Mouse (Mus musculus) adrenal gland, postnatal 10 days (tissue): ENCODE results near the gene Cntn5. TPM values are rescaled to one million over a fixed set of nuclear protein-coding genes. Genes with fewer than 3 reads are reported as not detected.
A peak's percentile ranks its signal among the peaks of the same experiment; 100 is the strongest.
"Not testable (repeated sequence)": the region's sequence is repeated elsewhere in the genome, so short reads cannot be mapped to it uniquely, and the experiment has no call there.

Source experiments
- DNase-seq: peaks from one replicate; pipeline ENCODE4 v3.0.0; 2021; ENCODE audit warnings: mixed read lengths
- total RNA-seq, 2 experiments: library from RNA; stranded (reverse); gene quantifications; 2 replicates each; pipeline ENCODE4 v1.2.3; 2021

The Cntn5 gene
- total RNA-seq, 2 experiments from 2014 or later = 0.63 to 1.2 TPM

DNA sequence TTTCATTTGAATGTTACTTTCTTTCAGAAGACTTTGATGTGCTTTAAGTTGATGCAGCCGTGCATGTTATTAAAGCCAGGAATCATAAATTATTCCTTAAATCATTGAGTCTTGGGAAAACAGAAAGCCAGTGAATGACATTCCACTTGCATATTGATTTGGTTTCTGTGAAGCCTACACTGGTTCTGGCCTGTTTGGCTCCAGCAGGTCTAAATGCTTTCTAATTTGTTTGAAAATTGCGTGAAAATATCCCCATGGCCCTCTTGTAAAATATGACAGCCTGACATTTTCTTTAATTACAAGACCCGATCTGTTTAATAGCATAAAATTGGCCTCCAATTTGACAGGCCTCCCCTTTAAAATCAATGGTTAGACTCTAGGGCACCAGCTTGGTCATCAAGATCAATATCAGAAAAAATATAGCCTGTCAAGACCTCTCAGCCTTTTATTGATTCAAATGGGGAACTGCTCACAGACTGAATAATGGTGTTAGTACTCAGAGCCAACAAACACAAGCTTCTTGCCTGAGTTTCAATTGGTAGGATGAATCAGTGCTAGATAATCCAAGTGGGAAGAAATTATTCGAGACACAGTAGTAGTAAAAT, 247.3 kb downstream of the Cntn5 start:
- DNase-seq = no peak

DNA sequence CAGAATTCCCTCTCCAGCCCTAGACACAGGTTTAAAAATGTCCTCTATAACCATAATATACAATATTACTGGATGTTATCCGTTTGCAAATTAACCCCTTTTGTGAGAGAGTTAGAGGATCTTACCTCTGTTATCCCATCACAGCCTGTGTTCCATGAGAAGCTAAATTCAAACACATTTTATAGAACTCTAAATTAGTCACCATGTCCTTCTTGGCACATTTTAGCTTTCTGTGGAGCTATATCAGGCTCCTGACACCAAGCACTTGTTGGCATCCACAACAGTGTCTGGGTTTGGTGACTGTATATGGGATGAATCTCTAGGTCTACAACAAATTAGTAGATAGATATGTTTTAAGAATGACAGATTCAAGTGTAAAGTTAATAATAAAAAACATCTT, 253.9 kb downstream of the Cntn5 start:
- DNase-seq = no peak

DNA sequence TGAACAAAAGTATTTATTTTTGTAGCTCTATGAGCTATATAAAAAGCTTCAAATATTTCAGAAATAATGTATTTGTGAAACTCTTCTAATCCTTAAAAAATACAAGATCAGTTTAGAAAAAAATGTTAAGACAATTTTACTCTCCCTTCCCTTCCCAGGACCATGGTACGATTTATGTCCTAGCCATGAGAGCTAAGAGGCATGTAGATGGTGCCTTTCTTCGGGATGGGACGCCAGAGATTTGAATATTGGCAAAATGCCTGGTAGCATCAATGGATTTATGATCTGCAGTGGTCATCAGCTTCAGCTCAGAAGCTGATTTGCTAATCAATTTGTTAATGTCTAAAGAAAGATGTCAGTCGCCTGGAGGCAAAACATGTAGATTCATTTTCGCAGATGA, 258.6 kb downstream of the Cntn5 start:
- no peak for DNase-seq

DNA sequence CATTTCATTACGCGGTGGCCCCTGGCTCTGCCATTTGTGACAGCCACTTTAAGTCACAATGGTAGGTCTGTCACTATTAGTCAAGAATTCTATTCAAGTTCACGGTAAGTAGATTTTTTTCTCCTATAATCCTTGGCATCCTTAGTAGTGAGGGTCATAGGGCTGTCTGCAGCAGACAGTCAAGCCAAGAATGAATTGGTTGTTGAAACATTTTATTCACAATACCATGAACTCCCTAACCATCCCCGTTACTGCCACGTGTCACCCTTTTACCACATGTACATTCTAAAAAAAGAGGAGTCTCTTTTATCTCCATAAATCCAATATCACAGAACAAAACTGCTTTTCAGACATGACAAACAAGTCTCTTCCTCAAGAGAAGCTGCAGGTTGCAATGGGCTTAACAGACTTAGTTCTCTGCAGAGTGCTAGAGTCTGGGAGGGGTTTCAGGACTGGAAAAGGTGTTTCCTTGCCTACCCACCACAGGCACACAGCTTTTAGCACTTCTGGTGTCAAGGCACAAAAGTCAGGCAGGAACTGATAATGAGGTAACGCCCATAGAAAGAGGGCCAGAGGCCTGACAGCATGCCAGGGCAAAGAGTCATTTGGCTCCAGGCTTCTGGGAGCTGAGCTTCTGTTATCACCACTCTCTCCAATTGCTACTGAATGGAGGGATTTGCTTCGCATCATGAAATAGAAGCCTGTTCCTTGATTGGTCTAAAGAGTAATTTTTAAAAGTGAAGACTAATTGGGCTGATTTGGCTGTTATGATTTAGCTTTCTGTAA, 259.3 kb downstream of the Cntn5 start:
- DNase-seq = peak; percentile 18

DNA sequence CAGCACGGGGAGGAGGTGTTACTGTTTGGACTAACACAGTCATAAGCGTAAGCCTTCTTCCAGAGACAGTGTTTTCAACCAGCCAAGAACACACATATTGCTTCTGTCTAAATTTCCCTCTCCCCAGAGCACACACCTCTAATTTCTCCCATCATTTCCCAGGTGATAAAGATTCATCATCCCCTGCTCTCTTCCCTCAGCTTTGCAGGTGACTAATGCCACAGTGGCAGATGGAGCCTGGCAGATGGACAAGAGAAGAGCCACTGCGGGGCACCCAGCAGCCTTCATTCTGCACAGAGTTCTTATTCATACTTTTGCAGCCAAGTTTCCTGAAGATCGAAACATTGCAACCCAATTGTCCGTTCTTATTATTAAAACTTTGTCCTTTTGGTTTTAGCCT, 286.5 kb downstream of the Cntn5 start:
- no peak for DNase-seq

- DNase-seq = no peak
Observed at GRCm38 (mm10) chr9:10575346-10576241, 329.0 kb downstream of the Cntn5 start.

DNA sequence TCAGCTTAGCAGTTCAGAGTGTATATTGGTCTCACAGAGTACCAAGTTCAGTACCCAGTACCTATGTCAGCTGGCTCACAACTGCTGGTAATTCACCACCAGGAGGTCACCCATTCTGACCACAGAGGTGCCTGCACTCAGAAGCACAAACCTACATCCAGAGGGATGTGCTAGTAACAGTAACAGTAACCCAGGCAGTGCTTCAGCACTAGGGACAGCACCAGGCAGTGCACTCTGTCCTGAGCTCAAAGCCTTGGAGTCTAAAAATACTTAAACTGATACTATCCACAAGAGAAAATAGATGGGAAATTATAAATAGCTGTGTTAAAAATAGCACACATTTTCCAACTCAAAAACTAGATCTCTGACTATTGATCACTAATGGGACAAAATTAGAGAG, 334.7 kb downstream of the Cntn5 start:
- peak; percentile 6 for DNase-seq

- not testable (repeated sequence) for DNase-seq
Observed at GRCm38 (mm10) chr9:10540877-10541276, 363.7 kb downstream of the Cntn5 start.

DNA sequence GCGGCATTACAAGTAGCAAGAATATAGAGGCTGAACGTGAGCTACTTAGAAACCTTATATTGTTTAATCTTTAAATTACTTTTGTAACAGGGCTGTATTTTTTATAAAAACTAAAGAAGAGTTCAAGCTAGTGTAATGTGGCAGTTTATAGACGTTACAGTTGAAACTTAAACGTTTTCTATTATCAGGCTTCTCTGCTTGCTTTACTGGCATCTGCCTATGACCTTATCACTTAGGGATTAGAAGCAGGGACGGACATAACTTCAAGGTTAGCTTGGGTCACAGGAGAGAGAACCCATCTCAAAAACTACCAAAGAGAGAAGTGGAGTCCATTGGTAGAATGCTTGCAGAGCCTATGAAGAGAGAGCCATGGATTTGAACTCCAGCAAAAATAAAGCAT, 372.3 kb downstream of the Cntn5 start:
- no peak for DNase-seq

- no peak for DNase-seq
Observed at GRCm38 (mm10) chr9:10531087-10531486, 373.5 kb downstream of the Cntn5 start.

GRCm38 (mm10) chr9:10529528-10529927, 375.0 kb downstream of the Cntn5 start:
- no peak for DNase-seq

DNA sequence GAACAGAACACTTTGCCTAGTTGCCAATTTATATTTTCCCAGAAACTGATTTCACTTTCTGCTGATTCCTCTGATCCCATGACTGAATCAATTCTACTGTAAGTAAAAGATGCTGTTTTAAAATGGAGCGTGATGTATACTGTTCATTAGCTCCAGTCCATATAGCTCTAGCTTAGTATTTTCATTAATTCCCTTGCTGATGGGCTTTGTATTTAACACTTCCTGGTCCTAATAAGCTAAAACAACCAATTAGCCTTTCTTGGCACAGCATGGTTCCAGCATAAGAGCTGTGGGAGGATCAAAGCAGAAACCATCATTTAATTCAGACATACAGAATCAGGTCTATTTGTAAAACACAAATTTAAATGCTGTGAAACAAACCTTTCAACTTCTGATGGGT, 375.5 kb downstream of the Cntn5 start:
- no peak for DNase-seq

DNA sequence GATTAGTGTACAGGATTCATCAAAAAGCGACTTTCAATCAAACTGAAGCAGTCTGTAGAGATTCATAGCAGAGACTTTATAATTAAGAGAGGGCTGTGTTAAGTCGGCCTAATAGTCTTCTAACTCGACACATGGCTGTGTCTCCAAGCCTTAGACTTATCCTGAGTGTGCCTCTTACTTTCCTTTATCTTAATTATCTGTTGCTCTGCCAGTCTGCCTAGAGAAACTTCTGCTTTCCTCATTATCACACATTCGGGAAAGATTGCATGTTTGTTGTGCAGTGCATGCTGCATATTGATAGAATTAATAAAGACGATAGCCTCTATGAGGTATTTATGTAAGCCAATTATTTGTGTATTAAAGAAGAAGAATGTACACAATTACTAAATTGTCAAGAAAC, 375.9 kb downstream of the Cntn5 start:
- no peak for DNase-seq

DNA sequence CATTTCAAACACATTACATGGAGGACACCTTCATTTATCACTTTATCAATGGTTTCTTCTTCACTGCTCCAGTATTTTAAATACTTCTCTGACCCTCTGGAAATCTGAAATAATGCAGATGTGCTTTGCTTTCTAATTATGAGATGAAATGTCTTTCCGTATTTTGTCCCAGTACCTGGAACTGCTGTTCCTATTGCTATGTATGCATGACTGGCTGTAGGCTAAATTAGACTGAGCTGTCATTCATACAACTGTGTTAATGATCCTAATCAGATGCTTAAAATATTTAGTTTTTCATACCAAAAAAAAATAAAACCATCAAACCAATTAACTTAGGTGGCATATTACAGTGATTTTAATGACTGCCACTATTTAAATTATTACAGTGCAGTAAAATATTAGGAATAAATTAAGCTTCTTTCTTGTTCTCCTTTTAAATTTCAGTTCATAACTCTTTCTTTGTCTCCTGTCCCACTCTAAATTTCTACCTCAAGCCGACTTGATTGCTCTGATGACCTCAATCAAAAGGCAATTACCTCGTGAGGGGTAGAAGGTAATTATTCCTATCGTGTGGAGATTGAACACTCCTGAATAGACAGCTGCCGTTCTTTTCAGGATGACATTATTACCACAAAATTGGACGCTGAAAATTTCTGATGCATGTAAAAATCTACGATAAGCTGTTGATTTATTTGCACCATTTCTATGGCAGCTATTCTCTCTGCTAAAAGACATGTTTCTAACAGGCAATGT, 378.5 kb downstream of the Cntn5 start:
- no peak for DNase-seq

GRCm38 (mm10) chr9:10522604-10523003, 382.0 kb downstream of the Cntn5 start:
- DNase-seq = no peak

- no peak for DNase-seq
Observed at GRCm38 (mm10) chr9:10521054-10521453, 383.5 kb downstream of the Cntn5 start.

DNA sequence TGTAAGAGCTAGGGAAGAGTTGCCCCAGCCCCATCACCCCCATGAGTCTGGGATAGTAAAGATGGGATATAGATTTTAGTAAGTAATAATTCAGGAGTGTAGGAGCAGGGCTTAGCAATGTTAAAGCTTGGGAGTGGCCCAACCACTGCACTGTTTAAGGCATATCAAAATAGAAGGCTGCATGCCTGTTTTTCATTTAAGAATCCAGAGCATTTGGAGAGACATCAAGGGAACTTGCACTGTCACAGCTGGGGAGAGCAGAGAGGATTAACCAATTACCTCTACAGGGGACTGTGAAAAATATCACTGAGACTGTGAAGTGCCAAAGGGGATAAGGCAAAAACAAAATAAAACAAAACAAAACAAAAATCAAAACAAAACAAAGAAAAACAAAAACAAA, 412.3 kb downstream of the Cntn5 start:
- DNase-seq = no peak

GRCm38 (mm10) chr9:10471484-10472125, 433.0 kb downstream of the Cntn5 start:
- DNase-seq = no peak

DNA sequence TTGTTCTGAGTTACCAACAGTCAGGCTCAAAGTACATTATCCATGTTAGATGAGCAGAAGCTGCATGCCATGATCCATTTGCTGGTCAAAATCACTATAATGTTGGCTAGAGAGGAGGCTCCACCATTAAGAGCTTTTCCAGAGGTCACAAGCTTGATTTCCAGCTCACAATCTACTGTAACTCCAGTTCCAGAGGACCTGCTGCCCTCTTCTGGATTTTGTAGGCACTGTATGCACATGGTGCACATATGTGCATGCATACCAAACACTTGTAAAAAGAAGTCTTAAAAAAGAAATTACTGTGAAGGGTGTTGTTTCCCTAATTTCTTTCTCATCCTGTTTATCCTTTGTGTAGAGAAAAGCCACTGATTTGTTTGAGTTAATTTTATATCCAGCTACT, 439.8 kb downstream of the Cntn5 start:
- no peak for DNase-seq

DNA sequence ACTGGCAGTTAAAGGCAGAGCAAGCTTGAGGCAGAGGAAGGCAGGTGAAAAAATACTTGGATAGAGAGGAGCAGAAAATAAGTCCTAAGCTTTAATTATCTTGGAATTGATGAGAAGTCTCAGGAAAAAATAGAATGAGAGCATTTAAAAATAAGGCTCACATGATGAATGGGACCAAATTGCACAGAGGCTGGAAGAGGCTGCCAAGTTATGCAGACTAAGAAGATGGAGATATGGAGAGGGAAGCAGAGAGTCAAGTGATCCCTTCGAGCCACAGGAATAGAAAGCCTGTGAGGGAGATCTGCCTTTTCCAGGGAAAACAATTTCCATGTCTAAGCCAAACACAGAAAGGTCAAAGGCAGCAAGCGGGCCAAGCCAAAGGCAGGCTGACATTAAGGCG, 446.7 kb downstream of the Cntn5 start:
- no peak for DNase-seq

DNA sequence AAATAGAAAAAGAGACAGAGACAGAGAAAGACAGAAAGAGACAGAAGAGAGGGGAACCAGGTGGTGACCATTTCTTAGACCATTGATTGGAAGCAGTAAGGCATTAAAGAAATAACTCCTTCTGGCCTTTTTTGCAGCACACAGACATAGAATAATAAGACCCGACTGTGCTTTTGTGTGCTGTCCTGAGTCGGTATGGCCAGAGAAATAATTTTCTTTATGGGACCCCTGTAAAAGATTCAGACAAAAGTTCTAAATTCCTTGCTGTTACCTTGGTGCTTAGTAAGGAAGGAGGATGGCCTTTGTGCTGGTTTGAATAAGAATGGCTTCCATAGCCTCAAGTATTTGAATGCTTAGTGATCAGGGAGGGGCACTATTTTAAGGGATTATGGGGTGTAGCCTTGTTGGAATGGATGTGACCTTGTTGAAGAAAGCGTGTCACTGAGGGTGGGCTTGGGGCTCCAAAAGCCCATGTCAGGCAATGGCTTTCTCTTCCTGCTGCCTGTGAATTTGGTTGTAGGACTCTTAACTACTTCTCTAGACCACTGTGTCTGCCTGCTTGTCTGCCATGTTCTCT, 455.5 kb downstream of the Cntn5 start:
- no peak for DNase-seq
